Mouse (Mus musculus): Measurements from ENCODE around the gene Osbpl10.
A peak's percentile ranks its signal among the peaks of the same experiment; 100 is the strongest.

Gene Osbpl10

DNA sequence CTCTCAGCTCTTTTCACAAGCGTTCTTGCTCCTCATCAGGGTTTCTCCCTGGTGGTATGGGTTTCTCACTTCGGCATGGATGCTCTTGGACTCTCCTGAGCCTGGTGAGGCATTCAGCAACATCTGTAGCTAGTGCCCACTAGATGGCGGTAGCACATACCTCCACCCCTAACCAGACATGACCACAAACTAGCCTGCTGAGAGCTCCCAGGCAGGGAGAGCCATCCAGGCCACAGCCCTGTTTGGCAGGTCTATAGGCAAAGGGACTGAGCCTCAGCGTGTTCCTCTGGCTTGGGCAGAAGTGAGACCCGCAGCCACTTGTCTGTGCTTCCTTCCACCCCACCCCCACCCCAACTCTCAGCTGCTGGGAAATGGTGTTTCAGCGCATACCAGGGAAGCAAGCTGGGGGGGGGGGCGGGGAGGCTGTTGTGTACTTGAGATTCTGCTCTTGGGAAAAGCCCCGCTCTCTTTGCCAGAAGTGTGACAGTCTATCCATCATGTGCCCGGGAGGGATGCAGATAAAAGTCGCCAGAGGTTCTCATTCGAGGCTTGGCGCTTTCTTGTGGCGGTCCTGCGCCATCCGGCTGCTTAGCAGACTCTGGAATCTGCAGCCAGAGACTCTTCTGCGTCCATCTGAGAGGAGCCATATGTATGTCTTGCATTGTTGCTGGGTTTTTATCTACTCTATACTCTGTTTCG is 110.1 kb downstream of the Osbpl10 start:
- peak; percentile 54 for DNase-seq (ENCODE audit: low read depth)

DNA sequence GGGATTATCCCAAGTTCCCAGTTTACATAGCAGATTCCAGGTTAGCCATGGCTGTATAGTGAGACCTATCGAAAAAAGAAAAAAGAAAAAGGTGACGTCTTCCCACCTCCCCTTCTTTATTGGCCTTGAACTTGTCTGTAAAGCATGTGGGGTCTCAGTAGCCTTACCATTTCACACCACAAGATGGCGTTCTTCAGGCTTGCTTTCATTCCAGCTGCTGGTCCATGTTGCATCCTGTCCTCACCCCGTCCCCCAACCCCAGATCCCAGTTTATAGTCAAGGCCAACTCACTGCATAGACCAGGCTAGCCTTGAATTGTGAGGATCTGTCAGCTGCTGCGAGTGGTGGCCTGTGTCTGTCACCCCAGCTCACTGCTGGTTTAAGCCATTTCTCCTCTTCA is 111.3 kb downstream of the Osbpl10 start:
- DNase-seq (ENCODE audit: low read depth): no peak

DNA sequence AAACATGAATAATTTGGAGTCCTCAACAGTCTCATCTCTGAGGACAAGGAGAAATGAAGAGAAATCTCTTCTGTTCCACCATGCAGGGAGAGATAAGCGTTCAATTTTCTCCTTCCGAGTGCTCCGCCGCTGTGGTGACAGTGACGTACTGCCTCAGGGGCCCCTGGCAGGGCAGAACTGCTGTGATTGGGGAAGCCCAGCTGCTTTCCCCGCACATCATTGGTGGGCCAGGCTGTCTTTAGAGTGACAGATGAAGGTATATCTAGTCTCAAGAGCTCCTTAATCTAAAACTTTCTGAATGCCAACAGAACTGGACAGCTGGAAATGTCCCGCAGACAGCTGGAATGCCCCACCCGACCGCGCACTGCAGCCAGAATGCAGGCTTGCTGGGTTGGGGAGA is 118.1 kb downstream of the Osbpl10 start:
- DNase-seq (ENCODE audit: low read depth): no peak

DNA sequence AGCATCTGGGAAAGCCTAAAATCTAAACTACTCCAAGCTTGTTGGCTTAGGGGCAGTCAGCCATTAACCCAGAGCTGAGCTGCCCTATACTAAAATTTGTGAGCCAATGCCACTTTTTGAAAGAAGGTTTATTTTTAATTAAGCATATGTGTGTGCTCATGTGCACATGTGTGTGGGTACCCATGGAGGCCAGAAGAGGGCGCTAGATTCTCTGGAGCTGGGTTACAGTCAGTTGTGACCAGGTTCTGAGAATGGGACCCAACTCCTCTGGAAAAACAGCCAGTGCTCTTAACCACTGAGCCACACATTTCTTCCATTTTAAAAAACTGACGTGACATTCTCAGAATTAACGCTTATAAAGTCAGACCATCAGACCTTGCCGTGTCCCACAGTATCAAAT is 119.0 kb downstream of the Osbpl10 start:
- peak; percentile 1 for DNase-seq (ENCODE audit: low read depth)

DNA sequence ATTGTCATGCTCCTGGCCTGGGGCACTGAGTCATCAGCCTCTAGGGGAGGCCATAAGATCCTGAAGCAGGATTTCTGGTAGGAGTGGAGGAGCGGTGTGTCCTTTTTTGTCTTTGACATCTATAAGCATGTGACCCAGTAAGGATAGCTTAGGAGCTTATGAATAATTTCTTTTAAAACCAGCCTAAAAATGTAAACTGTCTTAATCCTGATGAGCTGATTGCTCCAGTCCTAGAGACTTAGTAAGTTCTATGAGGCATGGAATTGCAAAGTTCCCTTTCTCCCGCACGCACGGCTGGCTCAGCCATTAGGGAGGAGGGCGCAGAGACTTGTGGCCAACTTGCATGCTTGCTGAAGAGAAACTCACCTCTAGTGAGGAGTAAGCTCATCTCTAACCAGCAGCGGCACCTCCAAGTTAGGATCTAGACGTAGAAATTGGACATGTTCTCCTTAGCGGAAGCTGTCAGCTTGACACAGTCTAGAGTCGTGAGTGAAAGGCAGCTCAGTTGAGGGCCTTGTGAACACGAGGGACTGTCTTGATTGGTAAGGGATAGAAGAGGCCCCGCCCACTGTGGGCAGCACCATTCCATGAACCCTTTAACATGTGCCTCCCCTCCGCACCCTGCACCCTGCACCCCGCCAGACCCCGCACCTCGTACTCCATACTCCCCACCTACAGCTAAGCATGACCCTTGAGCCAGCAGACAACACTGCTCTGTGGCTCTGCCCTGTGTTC is 122.0 kb downstream of the Osbpl10 start:
- no peak for DNase-seq (ENCODE audit: low read depth)

DNA sequence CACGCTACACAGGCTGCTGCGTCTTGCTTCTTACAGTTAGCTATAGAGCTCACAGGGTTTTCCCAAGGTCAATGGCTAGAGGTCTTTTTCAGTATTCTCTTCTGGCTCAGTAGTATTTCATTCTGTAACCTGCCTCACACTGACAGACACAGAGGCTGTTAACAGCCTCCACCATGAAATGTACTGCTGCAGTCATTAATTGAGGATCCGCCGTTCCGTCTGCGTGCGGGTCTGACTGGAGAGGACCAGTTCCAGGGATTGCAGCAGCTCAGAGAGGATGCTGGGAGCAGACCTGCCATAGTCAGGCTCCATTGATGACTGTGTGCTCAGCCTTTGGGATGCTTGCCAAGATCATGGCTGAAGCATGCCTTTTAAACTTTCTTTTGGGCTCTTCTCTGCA is 129.1 kb downstream of the Osbpl10 start:
- DNase-seq (ENCODE audit: low read depth): no peak

DNA sequence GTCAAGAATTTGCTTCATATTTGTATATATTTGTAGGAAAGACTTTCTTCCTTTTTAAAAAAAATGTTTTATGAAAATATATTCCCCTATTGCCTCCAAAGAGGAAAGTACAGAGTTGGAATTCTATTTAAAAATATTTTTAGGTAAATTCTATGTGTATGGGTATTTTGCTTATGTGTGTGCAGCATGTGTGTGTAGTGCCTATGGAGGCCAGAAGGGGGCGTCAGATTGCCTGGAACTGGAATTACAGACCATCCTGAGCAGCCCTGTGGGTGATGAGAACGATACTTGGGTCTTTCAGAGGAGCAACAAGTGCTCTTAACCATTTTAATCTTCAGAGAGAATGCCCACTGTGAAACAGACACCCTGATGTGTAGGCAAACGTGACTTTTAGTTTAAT is 132.3 kb downstream of the Osbpl10 start:
- no peak for DNase-seq (ENCODE audit: low read depth)

DNA sequence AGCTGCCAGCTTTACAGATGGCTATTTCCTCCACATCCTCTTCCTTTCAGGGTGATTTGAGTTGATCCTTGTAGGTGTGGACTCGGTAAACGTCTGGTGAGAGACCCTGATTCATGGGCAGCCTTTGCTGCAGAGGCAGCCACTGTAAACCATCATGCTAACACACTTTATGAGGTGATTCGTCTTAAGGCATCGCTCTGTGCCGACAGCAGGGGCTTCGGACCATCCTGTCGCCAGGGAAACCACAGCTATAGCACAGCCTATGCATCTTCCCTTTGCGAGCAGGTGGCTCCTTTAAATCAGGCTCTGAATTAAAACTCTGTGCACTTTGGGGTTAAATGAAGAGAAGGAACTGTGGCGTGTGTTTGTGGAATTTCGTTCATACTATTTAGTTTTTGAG is 138.9 kb downstream of the Osbpl10 start:
- no peak for DNase-seq (ENCODE audit: low read depth)

DNA sequence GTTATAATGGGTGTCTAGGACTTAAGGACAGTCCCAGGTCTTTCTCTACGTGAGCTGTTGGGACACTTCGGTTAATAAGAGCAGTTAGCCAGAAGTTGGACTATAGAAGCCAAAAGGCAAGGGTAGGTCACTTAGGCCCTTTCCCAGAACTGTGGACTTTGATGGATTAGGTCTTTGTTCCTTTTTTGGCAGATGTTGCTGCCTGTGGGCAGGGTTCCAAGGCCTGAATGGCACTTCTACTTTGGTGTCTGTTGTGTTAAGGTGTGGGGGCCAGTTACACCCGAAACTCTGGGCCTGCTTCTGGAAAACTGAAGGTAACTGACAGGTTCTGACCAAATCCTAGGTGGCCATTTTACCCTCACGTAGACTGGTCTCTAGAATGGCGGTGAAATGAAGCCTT is 141.9 kb downstream of the Osbpl10 start:
- DNase-seq (ENCODE audit: low read depth): no peak

DNA sequence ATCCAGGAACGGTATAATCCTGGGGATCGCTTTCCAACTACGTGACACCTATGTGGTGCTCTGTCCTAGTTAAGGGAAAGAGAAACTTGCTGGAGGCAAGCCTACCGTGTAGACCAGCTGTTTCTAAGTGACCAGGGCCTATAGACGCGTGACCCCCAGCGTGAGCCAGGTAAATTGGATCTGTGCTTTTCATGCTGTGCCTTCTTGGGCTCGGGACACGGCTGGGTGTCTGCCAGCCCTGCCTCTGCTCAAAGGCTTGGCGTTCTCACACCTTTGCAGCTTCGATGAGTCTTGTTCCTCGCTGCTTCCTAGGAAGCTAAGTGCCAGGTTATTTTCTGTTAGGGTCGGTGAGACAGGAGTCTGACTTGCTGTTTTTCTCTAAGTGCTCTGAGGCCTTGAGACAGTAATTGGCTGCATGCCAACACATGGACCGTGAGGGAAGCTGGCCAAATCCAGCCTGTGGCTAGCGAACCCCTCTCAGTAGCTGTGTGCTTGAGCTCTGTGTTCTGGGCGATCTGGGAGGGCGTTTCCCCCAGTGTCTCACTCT is 142.4 kb downstream of the Osbpl10 start:
- DNase-seq (ENCODE audit: low read depth): no peak

DNA sequence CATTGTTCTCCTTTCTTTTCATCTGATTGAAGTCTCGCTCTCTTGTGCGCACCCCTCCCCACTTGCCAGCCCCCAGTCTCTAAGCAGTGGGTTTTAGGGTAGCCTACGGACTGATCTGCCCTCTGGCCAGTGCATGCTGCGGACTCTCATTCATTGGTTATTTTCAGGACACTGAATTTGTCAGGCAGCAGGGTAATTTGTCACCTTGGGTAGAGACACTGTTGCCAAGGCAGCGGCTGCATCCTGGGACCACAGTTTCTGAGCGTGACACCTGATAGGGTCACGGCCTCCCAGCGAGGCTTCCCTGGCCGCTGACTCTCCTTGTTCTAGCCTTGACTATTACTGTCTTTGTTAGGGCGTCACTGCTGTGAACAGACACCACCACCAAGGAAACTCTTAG is 149.0 kb downstream of the Osbpl10 start:
- DNase-seq (ENCODE audit: low read depth): no peak

DNA sequence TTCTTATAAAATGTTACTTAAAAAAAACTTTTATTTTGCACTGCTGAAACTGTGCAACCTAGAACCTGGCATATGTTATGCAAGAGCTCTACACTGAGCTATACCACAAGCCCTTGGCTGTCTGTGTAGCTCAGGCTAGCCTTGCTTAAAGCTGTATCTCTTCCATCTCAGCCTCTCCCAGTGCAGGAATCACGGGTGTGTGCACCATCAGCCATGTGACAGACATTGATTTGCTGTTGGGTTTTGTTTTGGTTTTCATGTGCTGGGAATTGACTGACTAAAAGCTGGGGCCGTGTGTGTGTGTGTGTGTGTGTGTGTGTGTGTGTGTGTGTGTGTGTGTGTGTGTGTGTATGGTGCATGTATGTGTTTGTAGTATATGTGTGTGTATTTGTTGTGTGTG is 155.6 kb downstream of the Osbpl10 start:
- DNase-seq (ENCODE audit: low read depth): no peak

DNA sequence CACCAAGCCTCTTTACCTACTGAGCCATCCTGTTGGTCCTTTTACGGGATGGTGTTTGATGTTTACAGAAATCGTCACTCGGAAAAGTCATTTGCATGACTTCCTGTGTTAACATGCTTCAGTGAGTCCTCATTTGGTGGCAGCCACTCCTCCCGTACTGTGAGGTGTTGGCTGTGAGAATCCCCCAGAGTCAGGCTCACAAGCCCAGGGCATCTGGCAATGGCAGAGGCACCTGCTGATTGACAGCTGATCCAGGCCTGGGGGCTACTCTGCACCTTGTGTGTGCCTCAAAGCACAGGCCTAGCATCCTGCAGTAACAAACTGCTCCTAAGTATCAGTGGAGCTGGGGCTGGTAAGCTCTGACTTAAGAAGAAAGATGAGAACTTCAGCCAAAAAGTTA is 156.4 kb downstream of the Osbpl10 start:
- DNase-seq (ENCODE audit: low read depth): no peak

DNA sequence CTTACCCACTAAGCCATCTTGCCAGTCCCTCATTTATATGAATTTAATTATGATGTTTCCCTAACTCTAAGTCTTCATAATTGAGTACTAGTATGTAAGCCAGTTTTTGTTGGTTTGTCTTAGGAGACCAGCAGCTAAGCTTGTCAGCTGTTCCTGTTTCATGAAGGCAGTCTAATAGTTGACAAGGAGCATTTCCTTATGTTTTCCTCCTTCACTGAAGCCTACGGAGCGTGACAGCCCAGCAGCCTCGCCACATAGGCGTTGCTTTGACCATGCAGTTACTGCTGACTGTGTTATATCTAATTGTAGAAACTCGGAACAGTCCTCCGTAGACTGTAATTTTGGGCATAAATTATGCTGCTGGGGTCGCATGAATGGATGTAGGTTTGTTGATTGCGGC is 157.0 kb downstream of the Osbpl10 start:
- no peak for DNase-seq (ENCODE audit: low read depth)

DNA sequence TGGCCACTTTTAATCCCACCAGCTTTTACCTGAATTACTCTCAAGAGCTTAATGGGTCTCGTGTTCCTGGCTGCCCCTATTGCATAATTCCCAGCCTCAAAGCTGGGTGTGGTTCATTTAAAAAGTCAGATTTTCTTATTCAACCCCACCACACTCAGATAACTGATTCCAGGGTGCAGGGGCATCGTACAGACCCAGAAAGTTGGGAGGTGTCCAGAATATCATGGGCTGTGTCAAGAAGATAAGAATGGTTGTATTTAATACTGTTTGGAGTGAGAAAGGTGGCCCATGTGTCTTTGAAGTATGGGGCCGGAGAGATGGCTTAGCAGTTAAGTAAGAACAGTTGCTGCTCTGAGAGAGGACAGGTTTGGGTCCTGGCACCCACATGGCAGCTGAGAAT is 159.5 kb downstream of the Osbpl10 start:
- no peak for DNase-seq (ENCODE audit: low read depth)

DNA sequence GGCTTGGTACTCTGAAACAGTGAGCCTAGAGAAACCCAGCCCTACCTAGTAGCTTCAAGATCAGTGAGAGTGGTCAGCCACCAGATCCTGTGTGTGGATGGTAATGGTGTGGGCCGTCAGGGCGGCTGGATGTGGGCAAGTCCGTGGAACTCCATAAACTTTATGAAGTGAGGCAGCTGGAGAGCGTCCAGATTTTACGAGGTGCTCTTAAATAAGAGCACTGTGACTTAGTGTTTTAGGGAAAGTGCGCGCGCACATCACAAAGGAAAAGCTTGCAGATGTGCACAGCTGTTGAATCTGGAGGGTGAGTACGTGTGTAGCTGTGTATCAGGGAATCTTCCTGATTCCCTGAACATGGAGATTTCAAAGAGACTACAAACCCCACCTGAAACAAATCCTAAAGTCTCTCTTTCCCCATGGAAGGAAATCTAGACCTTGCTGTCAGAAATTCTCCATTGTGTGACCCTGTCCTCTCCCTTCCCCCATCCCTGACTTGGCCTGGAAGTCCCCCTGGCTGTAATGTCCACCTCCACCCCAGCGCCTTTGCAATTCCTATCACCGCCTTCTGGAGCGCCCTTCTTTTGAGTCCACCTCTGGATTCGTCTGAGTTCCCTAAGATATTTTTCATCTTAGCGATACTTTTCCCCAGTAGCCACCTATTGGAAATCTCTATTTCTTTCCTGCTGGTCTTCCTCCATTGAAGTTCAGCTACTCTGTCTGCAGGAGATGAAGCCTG is 161.4 kb downstream of the Osbpl10 start:
- no peak for DNase-seq (ENCODE audit: low read depth)

DNA sequence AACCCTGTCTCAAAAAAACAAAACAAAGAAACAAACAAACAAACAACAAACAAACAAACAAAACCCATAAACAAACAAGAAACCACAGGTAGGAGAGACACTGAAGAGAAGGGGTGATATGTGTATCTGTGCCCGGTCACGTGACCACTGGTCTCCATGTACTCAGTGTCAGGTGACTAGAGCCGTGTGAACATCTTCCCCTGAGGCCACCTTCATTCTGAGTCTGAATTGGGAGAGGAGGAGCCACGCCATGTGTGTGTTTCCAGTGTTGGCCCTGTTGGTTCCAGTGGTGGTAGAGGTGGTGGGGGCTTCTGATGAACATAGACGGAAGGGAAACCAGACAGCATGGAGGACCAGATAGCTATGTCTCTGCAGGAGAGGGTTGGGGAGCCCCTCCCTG is 168.8 kb downstream of the Osbpl10 start:
- no peak for DNase-seq (ENCODE audit: low read depth)

DNA sequence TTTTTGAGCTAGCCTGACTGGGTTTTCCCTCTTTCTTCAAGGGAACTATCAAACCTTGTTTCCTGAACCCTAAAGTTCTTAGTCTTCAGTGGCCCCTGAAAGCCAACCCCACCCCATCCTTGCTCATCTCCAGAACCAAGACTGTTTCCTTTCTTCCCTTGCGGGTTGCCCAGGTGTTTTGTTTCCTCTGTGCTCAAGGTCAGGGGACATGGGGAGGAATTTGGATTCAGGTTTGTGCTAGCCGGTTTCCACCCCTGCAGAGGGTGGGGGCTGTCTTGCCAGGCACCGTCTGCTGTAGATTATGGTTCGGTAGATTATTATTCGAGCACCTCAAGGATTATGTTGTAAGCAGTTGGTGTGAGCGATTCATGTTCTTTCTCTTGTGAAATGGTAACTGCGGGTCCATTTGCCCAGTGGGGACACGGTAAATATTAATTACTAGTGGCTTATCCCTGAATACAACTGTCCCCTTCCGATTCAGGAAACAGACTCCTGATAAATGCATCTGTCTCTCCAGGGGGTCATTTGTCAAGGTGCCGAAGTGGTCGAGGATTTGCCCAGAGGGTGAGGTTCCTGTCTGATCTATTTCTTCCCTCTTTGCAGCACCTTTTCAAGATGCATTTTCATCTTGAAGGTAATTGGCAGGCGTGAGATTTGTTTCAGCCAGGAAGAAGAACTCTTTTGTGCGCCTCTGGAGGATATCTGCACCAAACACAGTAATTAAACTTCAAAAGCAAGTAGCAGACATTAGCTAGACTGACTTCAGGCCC is 169.4 kb downstream of the Osbpl10 start:
- DNase-seq (ENCODE audit: low read depth): no peak

DNA sequence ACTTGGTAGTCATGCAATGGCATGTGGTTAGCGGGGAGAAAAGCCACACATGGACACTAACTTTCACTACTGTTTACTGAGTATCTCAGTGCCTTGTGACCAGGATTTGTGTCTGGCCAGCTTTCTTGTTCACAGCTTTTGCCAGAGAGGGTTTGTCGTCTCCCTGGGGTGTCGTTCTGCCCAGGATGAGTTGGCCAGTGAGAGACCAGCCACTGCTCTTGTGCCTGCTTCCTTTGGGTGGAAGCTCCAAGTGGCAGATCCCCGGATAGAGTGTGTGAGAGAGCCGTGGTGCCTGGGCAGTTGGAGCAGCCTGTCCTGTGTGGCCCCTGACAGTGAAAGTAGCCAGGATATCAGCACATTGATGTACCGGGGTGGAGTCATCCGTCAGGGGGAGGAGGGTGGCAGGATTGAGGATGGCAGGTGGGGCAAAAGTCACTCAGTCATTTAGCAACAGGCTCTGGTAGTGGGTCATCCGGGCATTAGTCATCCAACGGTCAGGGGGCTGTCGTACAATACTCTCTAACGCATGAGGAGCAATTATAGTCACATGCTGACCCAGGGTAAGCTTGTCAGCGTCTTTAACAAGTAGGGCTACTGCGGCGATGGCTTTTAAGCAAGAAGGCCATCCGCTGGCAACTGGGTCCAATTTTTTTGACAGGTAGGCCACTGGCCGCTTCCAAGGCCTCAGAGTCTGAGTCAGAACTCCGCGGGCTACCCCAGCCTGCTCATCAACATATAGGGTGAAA is 170.8 kb downstream of the Osbpl10 start:
- no peak for DNase-seq (ENCODE audit: low read depth)

DNA sequence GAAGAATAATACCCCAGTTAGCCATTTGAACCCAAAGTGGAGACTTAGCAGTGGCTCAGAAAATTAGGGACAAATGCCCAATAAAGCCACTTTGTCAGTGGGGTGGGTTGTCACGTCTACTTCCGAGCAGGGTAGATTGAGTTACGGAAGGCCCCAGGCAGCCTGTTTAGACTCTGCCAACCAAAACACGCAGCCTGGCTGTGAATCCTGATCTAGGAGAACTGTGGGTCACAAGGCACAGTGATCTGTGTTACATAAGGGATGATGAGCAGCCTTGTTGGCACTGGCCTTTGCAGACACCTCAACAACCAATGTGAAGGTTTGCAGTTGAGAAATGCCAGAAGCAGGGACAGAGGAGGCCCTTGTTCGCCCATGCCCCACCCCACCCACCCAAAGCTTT is 183.2 kb downstream of the Osbpl10 start:
- DNase-seq (ENCODE audit: low read depth): no peak

DNA sequence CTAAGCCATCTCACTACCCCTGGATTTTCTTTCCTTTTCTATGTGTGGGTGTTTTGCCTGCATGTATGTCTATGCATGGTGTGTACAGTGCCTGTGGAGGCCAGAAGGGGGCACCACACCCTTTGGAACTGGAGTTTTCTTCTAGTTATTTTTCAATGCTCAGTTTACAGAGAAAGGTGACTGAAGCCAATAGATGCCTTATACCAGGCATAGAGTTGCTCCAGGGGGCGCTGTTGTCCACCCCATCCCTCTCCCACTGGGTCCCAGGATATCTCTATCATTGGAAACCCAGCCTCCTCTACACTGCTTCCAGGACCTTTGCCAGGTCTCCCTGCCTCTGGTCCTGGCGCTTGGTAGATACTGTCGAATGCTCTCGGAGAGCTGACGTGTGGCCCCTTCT is 184.7 kb downstream of the Osbpl10 start:
- DNase-seq (ENCODE audit: low read depth): peak; percentile 59
